Comparison of ENCODE assay signal across 16 mouse cellular contexts in genomic region chr8:126008945-126009344, GRCm38 (mm10). TPM values are rescaled to one million over a fixed set of nuclear protein-coding genes. Genes with fewer than 3 reads are reported as not detected.
"Had no signal": no experiment of that assay in that cellular context is flagged by ENCODE, and none has a peak within 500 bp of the region (broad histone marks: within the 10 kb centered on the region; RNA-seq: fewer than 3 reads in every experiment).

No protein-coding gene starts in this region.

- H3K27ac ChIP-seq: limb, embryonic 12.5 days; liver, embryonic 13.5 days; lung, embryonic 15.5 days; macrophage; midbrain, embryonic 15.5 days; neural tube, embryonic 13.5 days had no signal

- H3K27me3 ChIP-seq: limb, embryonic 12.5 days; liver, embryonic 13.5 days; lung, embryonic 15.5 days; megakaryocyte, embryonic 14.5 days; midbrain, embryonic 15.5 days; neural tube, embryonic 13.5 days; stomach, embryonic 15.5 days had no signal

- DNase-seq: kidney, postnatal 36 days; liver; liver, embryonic 13.5 days; liver, postnatal 0 days; lung, postnatal 14 days; retina, postnatal 1 day; right cerebral cortex, postnatal 4 days; thymus, postnatal 36 days had no signal

- H3K9ac ChIP-seq: limb, embryonic 12.5 days; liver, embryonic 13.5 days; liver, postnatal 0 days; lung, embryonic 15.5 days; midbrain, embryonic 15.5 days; neural tube, embryonic 13.5 days; stomach, embryonic 15.5 days had no signal

- H3K9me3 ChIP-seq: limb, embryonic 12.5 days; liver, embryonic 13.5 days; lung, embryonic 15.5 days; megakaryocyte, embryonic 14.5 days; midbrain, embryonic 15.5 days; neural tube, embryonic 13.5 days; stomach, embryonic 15.5 days had no signal

- H3K4me1 ChIP-seq: limb, embryonic 12.5 days; liver, embryonic 13.5 days; lung, embryonic 15.5 days; megakaryocyte, embryonic 14.5 days; midbrain, embryonic 15.5 days; neural tube, embryonic 13.5 days had no signal

- H3K36me3 ChIP-seq: limb, embryonic 12.5 days; liver, embryonic 13.5 days; lung, embryonic 15.5 days; midbrain, embryonic 15.5 days; neural tube, embryonic 13.5 days; stomach, embryonic 15.5 days had no signal

- H3K4me2 ChIP-seq: limb, embryonic 12.5 days; liver, embryonic 13.5 days; lung, embryonic 15.5 days; midbrain, embryonic 11.5 days; midbrain, embryonic 15.5 days; neural tube, embryonic 13.5 days; stomach, embryonic 15.5 days had no signal

- ATAC-seq: liver, postnatal 0 days; midbrain, embryonic 15.5 days had no signal

- H3K4me3 ChIP-seq: limb, embryonic 12.5 days; liver, embryonic 13.5 days; lung, embryonic 15.5 days; megakaryocyte, embryonic 14.5 days; midbrain, embryonic 15.5 days; neural tube, embryonic 13.5 days; stomach, embryonic 15.5 days had no signal

RNA-seq across cellular contexts. Expression of gene Kcnk1, which starts 14.0 kb away (rescaled TPM):
- polyA plus RNA-seq: macrophage had no signal
